Mouse (Mus musculus): ENCODE data around the gene Nup35. TPM values are rescaled to one million over a fixed set of nuclear protein-coding genes. Genes with fewer than 3 reads are reported as not detected.

Gene Nup35
- polyA plus RNA-seq, 2 experiments: 25.3 to 31.9 TPM

- H3K9me3 ChIP-seq (ENCODE audit: control insufficient read depth, low read length): no peaks in the 10 kb centered on the region
- H3K4me3 ChIP-seq (ENCODE audit: insufficient read depth in 1 of 2, low read depth in 2 of 2, low read length in 2 of 2): no peak overlapping the region
- H3K36me3 ChIP-seq (replicated peaks; ENCODE audit: control insufficient read depth, insufficient read depth, low read depth): no peaks in the 10 kb centered on the region
- no peak for TF ChIP-seq CTCF (IDR thresholded peaks at IDR 0.05; ENCODE audit: low read depth)
- TF ChIP-seq EP300 (IDR thresholded peaks at IDR 0.05; ENCODE audit: low read depth): no peak
- DNase-seq (ENCODE audit: low read depth in 3 of 3, low spot score in 3 of 3) (no peak), ATAC-seq (ENCODE audit: insufficient read depth) (no peak)
- no peaks in the 10 kb centered on the region for H3K27me3 ChIP-seq (ENCODE audit: control insufficient read depth, insufficient read depth, low read length)
- no peak overlapping the region for H3K9ac ChIP-seq (replicated peaks)
- no peak overlapping the region for H3K4me2 ChIP-seq (ENCODE audit: low read depth)
- no peak overlapping the region for H3K27ac ChIP-seq
- no peaks in the 10 kb centered on the region for H3K4me1 ChIP-seq (replicated peaks; ENCODE audit: control insufficient read depth in 2 of 2, insufficient read depth in 2 of 2, low read length in 1 of 2)
- 85% methylated on average over 19 of the region's 19 CpGs for WGBS (ENCODE audit: insufficient replicate concordance)
Observed at GRCm38 (mm10) chr2:80603771-80604426, 13.1 kb upstream of the Nup35 start.

DNA sequence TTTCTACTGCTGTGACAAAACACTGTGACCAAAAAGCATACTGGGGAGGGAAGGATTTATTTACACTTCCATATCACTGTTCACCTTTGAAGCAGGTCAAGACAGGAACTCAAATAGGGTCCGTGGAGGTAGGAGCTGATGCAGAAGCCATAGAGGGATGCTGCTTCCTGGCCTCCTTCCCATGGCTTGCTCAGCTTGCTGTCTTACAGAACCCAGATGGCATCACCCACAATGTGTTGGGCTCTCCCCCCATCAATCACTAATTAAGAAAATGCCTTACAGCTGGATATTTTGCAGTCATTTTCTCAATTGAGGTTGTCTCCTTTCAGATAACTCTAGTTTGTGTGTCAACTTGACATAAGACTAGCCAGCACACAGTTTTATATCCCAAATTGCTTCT lies 4.8 kb upstream of the Nup35 start:
- TF ChIP-seq EP300 (IDR thresholded peaks at IDR 0.05; ENCODE audit: low read depth): no peak
- no peak for TF ChIP-seq CTCF (IDR thresholded peaks at IDR 0.05; ENCODE audit: low read depth)
- Histone ChIP-seq H3K27ac (no peak overlapping the region), H3K4me3 (ENCODE audit: insufficient read depth in 1 of 2, low read depth in 2 of 2, low read length in 2 of 2) (no peak overlapping the region), H3K4me1 (replicated peaks; ENCODE audit: control insufficient read depth in 2 of 2, insufficient read depth in 2 of 2, low read length in 1 of 2) (peaks cover 2 to 4% of the 10 kb centered on the region in 2 experiments; a peak in 2 of 4 replicates), H3K9ac (replicated peaks) (no peak overlapping the region), H3K4me2 (ENCODE audit: low read depth) (no peak overlapping the region), H3K9me3 (ENCODE audit: control insufficient read depth, low read length) (no peaks in the 10 kb centered on the region), H3K27me3 (ENCODE audit: control insufficient read depth, insufficient read depth, low read length) (no peaks in the 10 kb centered on the region), H3K36me3 (replicated peaks; ENCODE audit: control insufficient read depth, insufficient read depth, low read depth) (no peaks in the 10 kb centered on the region)
- DNase-seq (ENCODE audit: low read depth in 3 of 3, low spot score in 3 of 3): no peak
- ATAC-seq (ENCODE audit: insufficient read depth): no peak
- WGBS (ENCODE audit: insufficient replicate concordance): 54% methylated on average over 1 of the region's 1 CpGs

GRCm38 (mm10) chr2:80612796-80613195 lies 4.2 kb upstream of the Nup35 start:
- ATAC-seq (ENCODE audit: insufficient read depth) (no peak), DNase-seq (ENCODE audit: low read depth in 3 of 3, low spot score in 3 of 3) (no peak)
- no peaks in the 10 kb centered on the region for H3K27me3 ChIP-seq (ENCODE audit: control insufficient read depth, insufficient read depth, low read length)
- H3K4me1 ChIP-seq (replicated peaks; ENCODE audit: control insufficient read depth in 2 of 2, insufficient read depth in 2 of 2, low read length in 1 of 2): peaks cover 2 to 4% of the 10 kb centered on the region in 2 experiments; a peak in 2 of 4 replicates
- H3K36me3 ChIP-seq (replicated peaks; ENCODE audit: control insufficient read depth, insufficient read depth, low read depth): no peaks in the 10 kb centered on the region
- H3K9ac ChIP-seq (replicated peaks): no peak overlapping the region
- 78% methylated on average over 2 of the region's 2 CpGs for WGBS (ENCODE audit: insufficient replicate concordance)
- H3K9me3 ChIP-seq (ENCODE audit: control insufficient read depth, low read length): no peaks in the 10 kb centered on the region
- H3K4me2 ChIP-seq (ENCODE audit: low read depth): no peak overlapping the region
- H3K4me3 ChIP-seq (ENCODE audit: insufficient read depth in 1 of 2, low read depth in 2 of 2, low read length in 2 of 2): no peak overlapping the region
- no peak overlapping the region for H3K27ac ChIP-seq
- no peak for TF ChIP-seq CTCF (IDR thresholded peaks at IDR 0.05; ENCODE audit: low read depth)
- no peak for TF ChIP-seq EP300 (IDR thresholded peaks at IDR 0.05; ENCODE audit: low read depth)

- no peak overlapping the region for H3K4me2 ChIP-seq (ENCODE audit: low read depth)
- H3K27me3 ChIP-seq (ENCODE audit: control insufficient read depth, insufficient read depth, low read length): no peaks in the 10 kb centered on the region
- TF ChIP-seq CTCF (IDR thresholded peaks at IDR 0.05; ENCODE audit: low read depth) (no peak), EP300 (IDR thresholded peaks at IDR 0.05; ENCODE audit: low read depth) (no peak)
- peaks cover 6% of the 10 kb centered on the region in 2 experiments; a peak in 2 of 4 replicates for H3K4me1 ChIP-seq (replicated peaks; ENCODE audit: control insufficient read depth in 2 of 2, insufficient read depth in 2 of 2, low read length in 1 of 2)
- WGBS (ENCODE audit: insufficient replicate concordance): 61% methylated on average over 3 of the region's 3 CpGs
- no peak overlapping the region for H3K27ac ChIP-seq
- ATAC-seq (ENCODE audit: insufficient read depth): no peak
- no peaks in the 10 kb centered on the region for H3K36me3 ChIP-seq (replicated peaks; ENCODE audit: control insufficient read depth, insufficient read depth, low read depth)
- H3K4me3 ChIP-seq (ENCODE audit: insufficient read depth in 1 of 2, low read depth in 2 of 2, low read length in 2 of 2): no peak overlapping the region
- no peaks in the 10 kb centered on the region for H3K9me3 ChIP-seq (ENCODE audit: control insufficient read depth, low read length)
- DNase-seq (ENCODE audit: low read depth in 3 of 3, low spot score in 3 of 3): no peak
- H3K9ac ChIP-seq (replicated peaks): no peak overlapping the region
Observed at GRCm38 (mm10) chr2:80618991-80619390, 2.0 kb downstream of the Nup35 start.

GRCm38 (mm10) chr2:80621921-80622320 lies 4.9 kb downstream of the Nup35 start:
- Histone ChIP-seq H3K36me3 (replicated peaks; ENCODE audit: control insufficient read depth, insufficient read depth, low read depth) (no peaks in the 10 kb centered on the region), H3K9me3 (ENCODE audit: control insufficient read depth, low read length) (no peaks in the 10 kb centered on the region), H3K27ac (no peak overlapping the region), H3K4me1 (replicated peaks; ENCODE audit: control insufficient read depth in 2 of 2, insufficient read depth in 2 of 2, low read length in 1 of 2) (peaks cover 2 to 4% of the 10 kb centered on the region in 2 experiments; a peak in 2 of 4 replicates), H3K4me3 (ENCODE audit: insufficient read depth in 1 of 2, low read depth in 2 of 2, low read length in 2 of 2) (no peak overlapping the region), H3K27me3 (ENCODE audit: control insufficient read depth, insufficient read depth, low read length) (no peaks in the 10 kb centered on the region), H3K4me2 (ENCODE audit: low read depth) (no peak overlapping the region), H3K9ac (replicated peaks) (no peak overlapping the region)
- 76% methylated on average over 3 of the region's 3 CpGs for WGBS (ENCODE audit: insufficient replicate concordance)
- ATAC-seq (ENCODE audit: insufficient read depth) (no peak), DNase-seq (ENCODE audit: low read depth in 3 of 3, low spot score in 3 of 3) (no peak)
- TF ChIP-seq CTCF (IDR thresholded peaks at IDR 0.05; ENCODE audit: low read depth) (no peak), EP300 (IDR thresholded peaks at IDR 0.05; ENCODE audit: low read depth) (no peak)

Data from liver, embryonic 14.5 days (tissue).